ENCODE assay signal across 7 mouse cellular contexts in genomic region chr4:107366408-107366807, GRCm38 (mm10). TPM values are rescaled to one million over a fixed set of nuclear protein-coding genes. Genes with fewer than 3 reads are reported as not detected.
"Had no signal": no experiment of that assay in that cellular context is flagged by ENCODE, and none has a peak within 500 bp of the region (broad histone marks: within the 10 kb centered on the region; RNA-seq: fewer than 3 reads in every experiment).

No protein-coding gene starts in this region.

RNA-seq across cellular contexts. Expression of gene Dio1, which starts 59.4 kb away (rescaled TPM):
- total RNA-seq: neutrophil, adult 5-6 weeks had no signal
- polyA plus RNA-seq: neural tube, embryonic 12.5 days; neural tube, embryonic 13.5 days; neural tube, embryonic 14.5 days; neural tube, embryonic 15.5 days; stomach, embryonic 14.5 days; urinary bladder, adult 2 months had no signal
